Mouse (Mus musculus): ENCODE measurements at regions not wholly inside any gene's neighbourhood (a gene's known extent, or its start where the extent isn't known, plus 50 kb on each side); places are given as distances from the start of the nearest gene placed in this dataset.

- TF ChIP-seq CTCF (IDR thresholded peaks at IDR 0.05; ENCODE audit: low read depth, low read length): no peak
- TF ChIP-seq POLR2A (IDR thresholded peaks at IDR 0.05; ENCODE audit: insufficient read depth, low read length): no peak
- no peak for TF ChIP-seq EP300 (IDR thresholded peaks at IDR 0.05; ENCODE audit: insufficient read depth, low read depth, low read length)
Observed at GRCm38 (mm10) chr10:70746612-70747011, 90.8 kb upstream of the Phyhipl start.

Data from ES-Bruce4 (cell line).